Mouse (Mus musculus) CD4-positive naive resting alpha-beta T cell, adult 76 days (primary cell): ENCODE measurements around the gene Tfpt. TPM values are rescaled to one million over a fixed set of nuclear protein-coding genes. Genes with fewer than 3 reads are reported as not detected.

Experiments used
- total RNA-seq: library from RNA; stranded (reverse); gene quantifications from one replicate; pipeline ENCODE4 v1.2.4, GENCODE M21; 2023

Tfpt gene
- total RNA-seq, result 16.7 TPM

DNA sequence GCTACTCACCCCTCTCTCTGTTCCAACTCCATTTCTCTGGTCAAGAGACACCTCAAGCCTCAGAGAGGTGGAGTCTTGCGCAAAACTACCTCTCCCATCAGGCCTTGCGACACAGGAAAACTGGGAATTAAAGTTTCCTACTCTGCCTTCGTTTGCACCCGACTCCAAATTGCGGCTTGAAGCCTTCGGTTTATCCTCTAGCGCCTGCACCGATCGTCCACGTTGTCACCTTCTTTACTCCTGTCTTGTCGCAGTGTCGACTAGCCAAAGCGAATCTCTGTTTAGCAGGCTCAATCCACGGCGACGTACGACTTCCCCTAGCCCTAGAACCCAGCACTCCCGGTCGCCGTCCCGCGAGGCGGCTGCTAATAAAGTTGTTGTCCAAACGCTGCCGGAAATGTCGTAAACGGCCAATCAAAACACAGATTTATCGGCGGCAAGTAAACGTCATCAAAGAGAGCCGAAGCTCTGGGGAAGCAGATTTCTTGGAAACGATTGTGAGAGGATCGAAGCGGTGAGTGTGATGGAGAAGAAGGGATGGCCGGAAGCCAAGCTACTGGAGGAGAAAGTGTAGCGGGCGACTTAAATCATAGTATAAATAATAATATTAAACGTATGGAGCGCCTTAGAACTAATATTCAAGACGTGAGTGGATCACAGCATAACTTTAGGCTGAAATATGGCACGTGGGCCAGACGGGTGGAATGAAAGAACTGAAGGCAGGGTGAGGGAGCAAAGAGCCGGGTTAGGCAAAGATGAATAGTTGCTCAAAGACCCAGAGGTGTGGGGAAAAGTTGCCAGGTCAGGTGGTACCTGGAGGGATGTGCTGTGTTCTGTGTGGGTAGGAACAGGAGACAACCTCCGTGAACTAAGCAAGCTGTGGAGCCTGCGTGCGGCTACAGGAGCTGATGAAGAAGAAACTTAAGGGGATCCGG, at the start of gene Tfpt, which contains the start of gene Prpf31:
Gene Tfpt (minus strand): TSS at position 387 of the 935 bp plus-strand sequence.
Gene Prpf31 (plus strand): TSS at position 443 of the 935 bp plus-strand sequence.

DNA sequence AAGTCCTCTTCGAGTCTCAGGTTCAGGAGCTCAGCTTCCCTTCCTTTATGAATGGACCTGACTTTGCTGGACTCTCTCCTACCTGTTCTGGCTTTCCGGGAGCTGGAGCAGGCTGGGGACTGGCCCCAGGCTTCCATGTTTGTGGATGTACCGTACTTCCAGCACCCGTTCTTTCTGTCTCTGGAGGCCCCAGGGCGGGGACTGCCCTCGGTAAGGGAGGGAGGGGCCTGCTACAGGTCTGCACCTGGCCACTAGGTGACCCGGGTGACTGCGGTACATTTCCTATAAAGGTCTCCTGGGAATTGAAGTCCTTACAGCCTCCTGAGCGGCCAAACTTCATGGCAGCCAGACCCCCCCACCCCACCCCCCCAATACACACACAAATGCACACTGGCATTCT, 47.6 kb upstream of the Tfpt start, which contains the start of gene Tmc4:
Gene Tmc4 (minus strand): TSS at position 212 of the 400 bp plus-strand sequence.

DNA sequence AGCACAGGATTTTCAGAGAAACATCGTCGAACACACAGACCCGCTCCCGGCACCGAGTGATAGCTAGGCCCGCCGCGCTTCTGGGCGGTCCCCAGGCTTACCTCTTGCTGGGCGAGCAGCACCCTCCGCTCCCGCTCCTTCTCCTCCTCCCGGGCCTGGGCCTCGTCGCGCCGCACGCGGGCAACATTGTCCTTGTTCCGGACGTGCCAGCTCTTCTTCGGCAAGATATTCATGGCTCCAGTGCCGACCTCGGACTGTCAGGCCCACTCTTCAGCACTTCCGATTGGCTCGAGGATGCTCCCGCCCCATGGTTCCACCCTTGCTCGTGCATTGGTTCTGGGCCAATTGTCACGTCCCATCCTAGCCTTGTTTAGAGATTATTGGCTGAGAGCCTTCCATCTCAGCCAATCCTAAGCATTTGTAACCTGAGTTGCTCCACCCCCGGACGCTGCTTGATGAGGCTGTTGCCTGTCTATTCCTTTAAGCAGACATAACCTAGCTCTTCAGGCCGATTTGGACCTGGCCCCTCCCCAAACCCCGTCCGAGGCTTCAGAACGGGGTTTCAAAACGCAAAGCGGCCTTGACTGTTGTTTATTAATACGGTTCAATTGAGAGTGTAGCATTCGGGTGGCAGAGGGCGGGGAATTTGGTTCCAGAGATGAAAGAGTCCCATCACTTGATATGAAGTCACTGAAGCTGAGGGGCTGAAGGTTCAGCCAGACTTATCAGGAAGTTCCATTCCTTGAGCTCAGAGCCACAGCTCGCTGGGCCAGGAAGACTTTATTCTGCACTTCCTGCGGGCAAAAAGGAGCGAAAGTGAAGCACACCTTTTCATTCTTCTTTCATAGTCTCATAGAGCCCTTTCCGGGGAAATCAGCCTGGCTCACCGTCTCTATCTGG, 35.7 kb upstream of the Tfpt start, which contains the start of gene Leng1:
Gene Leng1 (minus strand): TSS at position 626 of the 900 bp plus-strand sequence.

DNA sequence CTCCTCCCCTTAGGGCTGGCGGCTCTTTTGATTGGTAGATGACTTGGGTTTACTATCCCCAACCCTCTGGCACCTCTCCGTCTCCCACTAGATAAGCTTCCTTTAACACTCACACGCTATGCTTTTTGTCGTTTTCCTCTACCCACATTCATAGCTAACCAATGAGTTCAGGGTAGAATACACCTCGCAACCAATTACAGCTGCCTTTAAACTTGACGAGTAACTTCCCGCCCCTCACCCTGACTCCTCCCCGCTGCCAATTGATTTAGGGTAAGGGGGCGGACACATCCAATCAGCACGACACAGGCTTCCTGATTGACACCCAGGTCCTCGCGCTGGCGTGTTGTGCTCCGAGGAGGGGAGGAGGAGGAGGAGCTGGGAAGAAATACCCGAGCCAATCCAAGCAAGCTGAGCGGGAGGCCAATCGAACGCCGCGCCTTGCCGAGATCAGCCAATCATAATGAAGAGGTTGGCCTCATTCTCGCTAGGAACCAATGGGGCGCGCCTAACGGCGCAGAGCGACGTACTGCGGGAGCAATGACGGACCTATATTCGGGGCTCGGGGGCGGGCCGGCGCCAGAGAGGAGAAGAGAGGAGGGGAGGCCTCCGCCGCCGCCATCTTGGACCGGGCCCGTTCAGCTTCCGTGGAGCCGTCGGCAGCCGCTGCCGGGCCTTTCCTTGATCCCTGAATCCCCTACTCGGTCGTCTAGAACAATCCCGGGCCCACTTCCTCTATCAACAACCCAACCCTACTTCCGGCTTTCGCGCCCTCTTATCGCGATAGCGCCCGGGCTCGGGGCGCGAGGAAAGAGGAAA, 15.2 kb upstream of the Tfpt start, which contains the start of gene Cnot3:
Gene Cnot3 (plus strand): TSS at position 597 of the 816 bp plus-strand sequence.

DNA sequence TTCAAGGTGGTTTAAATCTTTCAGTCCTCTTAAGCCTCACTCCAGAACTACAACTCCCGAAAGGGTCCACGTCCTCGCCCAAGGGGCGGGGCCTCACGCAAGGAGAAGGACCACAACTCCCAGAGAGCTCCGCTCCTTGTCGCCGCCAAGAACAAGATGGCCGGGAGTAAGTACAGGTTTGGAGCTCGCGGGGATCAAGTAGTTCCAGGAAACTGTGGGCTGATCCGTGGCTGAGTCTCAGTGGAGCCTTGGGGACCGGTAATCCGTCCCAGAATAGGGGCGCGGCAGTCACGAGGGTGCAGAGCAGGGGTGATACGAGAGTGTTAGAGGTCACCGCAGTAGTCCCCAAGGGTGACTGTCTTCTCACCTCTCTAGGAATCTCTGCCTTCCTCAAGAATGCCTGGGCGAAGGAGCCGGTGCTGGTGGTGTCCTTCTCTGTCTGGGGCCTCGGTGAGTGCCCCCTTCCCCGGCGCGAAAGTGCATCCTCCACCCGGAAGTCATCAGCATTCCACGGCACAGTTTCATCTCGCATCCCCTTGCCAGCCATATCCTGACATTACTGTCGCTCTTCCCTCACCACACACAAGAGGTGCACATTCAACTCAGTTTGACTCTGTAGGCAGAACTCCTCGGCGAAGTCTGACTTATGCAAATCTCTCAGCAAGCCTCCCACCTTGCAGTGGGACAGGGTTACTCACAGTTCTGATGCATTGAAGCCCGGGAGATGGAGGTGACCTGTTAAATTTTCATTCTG, 12.3 kb downstream of the Tfpt start, which contains the start of gene Ndufa3:
Gene Ndufa3 (plus strand): TSS at position 132 of the 754 bp plus-strand sequence.

DNA sequence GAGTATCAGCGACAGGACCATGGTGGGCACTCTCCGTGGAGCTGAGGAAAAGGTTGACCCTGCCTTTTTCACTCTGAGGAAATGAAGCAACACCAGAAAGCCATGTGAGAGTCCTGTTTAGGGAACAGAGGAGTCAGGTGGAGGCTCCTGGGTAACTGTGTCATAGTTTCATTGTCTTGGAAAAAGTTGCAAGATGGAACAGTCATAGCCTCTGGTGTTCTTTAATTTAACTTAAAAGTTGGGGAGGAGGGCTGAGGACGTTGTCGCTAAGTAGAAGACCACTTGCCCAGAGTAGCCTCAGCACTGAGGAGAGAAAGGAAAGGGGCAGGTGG, 13.7 kb downstream of the Tfpt start, which contains the start of gene Oscar:
Gene Oscar (minus strand): TSS at position 101 of the 332 bp plus-strand sequence.

Other genes with a start within 250 kb of the Tfpt start
- not detected for gene Cacng8, start 239.2 kb downstream of the Tfpt start, total RNA-seq
- not detected for gene Cacng6, start 205.7 kb downstream of the Tfpt start, total RNA-seq
- gene Tarm1, start 127.3 kb downstream of the Tfpt start, total RNA-seq, result not detected
- gene Oscar, start 13.8 kb downstream of the Tfpt start, total RNA-seq, result not detected
- gene Ndufa3, start 12.6 kb downstream of the Tfpt start, total RNA-seq, result 289 TPM
- 47.6 TPM for gene Prpf31, start 56 bp upstream of the Tfpt start, total RNA-seq
- gene Cnot3, start 15.3 kb upstream of the Tfpt start, total RNA-seq, result 93.5 TPM
- 11.0 TPM for gene Leng1, start 35.9 kb upstream of the Tfpt start, total RNA-seq
- 10.1 TPM for gene Tmc4, start 47.6 kb upstream of the Tfpt start, total RNA-seq
- gene Tsen34, start 62.9 kb upstream of the Tfpt start, total RNA-seq, result 18.5 TPM
- 66.9 TPM for gene Mboat7, start 63.6 kb upstream of the Tfpt start, total RNA-seq
- 2,567 TPM for gene Rps9, start 74.1 kb upstream of the Tfpt start, total RNA-seq
- 7.3 TPM for gene Pirb, start 90.5 kb upstream of the Tfpt start, total RNA-seq
- 0.79 TPM for gene Gm15448, start 195.8 kb upstream of the Tfpt start, total RNA-seq
- gene Pira2, start 215.1 kb upstream of the Tfpt start, total RNA-seq, result 1.8 TPM